Mouse (Mus musculus) heart, adult 2 months (tissue): ENCODE data around the gene Rtbdn.

Source experiments
- CTCF ChIP-seq: fragments of 200-600 bp; IDR thresholded peaks from 2 replicates; pipeline ENCODE4 v1.8.1; 2022; ENCODE audit warnings: antibody characterized with exemption, mild to moderate bottlenecking, moderate library complexity
- EP300 ChIP-seq: fragments of 200-500 bp; IDR thresholded peaks from 2 replicates; pipeline ENCODE4 v1.6.1; 2011; ENCODE audit warnings: low read depth, low read length, control low read depth; ENCODE audit not compliant: insufficient read depth
- POLR2A ChIP-seq: fragments of 200-500 bp; IDR thresholded peaks from 2 replicates; pipeline ENCODE4 v1.6.1; 2011; ENCODE audit warnings: mild to moderate bottlenecking, low read depth, low read length, control low read depth; ENCODE audit not compliant: insufficient read depth

DNA sequence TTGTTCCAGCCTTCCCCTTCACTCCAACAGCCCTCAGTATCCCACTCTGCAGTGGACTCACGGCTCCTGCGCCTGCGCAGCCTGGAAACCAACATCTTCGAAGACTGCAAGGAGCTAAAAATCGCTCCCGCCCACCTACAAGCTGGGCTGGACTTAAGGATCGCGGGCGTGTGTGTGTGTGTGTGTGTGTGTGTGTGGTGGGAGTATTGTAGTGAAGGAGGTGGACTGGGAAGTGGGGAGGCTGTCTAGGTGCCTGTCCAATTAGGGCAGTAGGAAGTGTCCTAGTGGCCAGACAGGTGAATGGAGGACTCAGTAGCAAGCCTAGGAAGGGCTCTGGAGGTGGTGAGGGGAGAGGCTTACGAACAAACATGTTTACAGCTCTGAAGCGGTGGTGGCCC is 1.6 kb upstream of the Rtbdn start:
- TF ChIP-seq CTCF: no peak
- no peak for TF ChIP-seq POLR2A
- TF ChIP-seq EP300: no peak
